35 mouse cellular contexts compared by ENCODE assay signal in the genomic region with DNA sequence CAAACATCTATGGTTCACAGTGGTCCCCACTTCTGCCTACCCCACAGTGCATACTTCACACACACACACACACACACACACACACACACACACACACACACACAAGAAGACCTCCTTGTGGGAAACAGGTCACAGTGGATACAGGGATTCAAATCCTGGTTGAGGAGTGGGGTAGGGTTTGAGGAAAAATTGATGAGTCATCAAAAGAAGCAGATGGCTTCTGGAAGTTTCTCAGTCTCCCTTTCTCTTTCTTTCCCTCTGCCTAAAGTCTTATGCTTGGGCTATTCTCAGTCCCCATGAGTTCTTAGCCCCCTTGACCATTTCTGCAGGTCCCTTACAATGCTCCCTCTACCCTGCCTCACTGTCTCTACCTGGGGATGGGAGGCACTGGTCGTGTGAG. TPM values are rescaled to one million over a fixed set of nuclear protein-coding genes. Genes with fewer than 3 reads are reported as not detected.
"Had no signal": no experiment of that assay in that cellular context is flagged by ENCODE, and none has a peak within 500 bp of the region (broad histone marks: within the 10 kb centered on the region; RNA-seq: fewer than 3 reads in every experiment).

No protein-coding gene starts in this region.

- H3K27ac ChIP-seq: limb, embryonic 10.5 days; limb, embryonic 12.5 days; limb, embryonic 13.5 days; limb, embryonic 15.5 days; liver, embryonic 12.5 days; liver, embryonic 13.5 days; liver, embryonic 14.5 days; liver, embryonic 15.5 days; lung, embryonic 15.5 days; macrophage; midbrain, embryonic 10.5 days; midbrain, embryonic 12.5 days; midbrain, embryonic 13.5 days; midbrain, embryonic 15.5 days; neural tube, embryonic 12.5 days had no signal

- H3K4me1 ChIP-seq: limb, embryonic 12.5 days; limb, embryonic 13.5 days; limb, embryonic 15.5 days; liver, embryonic 12.5 days; liver, embryonic 13.5 days; liver, embryonic 15.5 days; lung, embryonic 15.5 days; megakaryocyte, embryonic 14.5 days; midbrain, embryonic 10.5 days; midbrain, embryonic 12.5 days; midbrain, embryonic 13.5 days; midbrain, embryonic 15.5 days; neural tube, embryonic 12.5 days had no signal

- ATAC-seq: liver, embryonic 12.5 days; liver, postnatal 0 days; lung, postnatal 0 days; midbrain, embryonic 13.5 days; midbrain, embryonic 15.5 days; midbrain, embryonic 16.5 days had no signal

- DNase-seq: left cerebral cortex, postnatal 4 days; liver; liver, embryonic 13.5 days; liver, postnatal 0 days; lung, adult 18-20 months; lung, adult 2 months; lung, embryonic 14.5 days; lung, postnatal 10 days; lung, postnatal 14 days; lung, postnatal 36 days; lung, postnatal 4 days; midbrain, embryonic 14.5 days had no signal

- H3K9me3 ChIP-seq: limb, embryonic 10.5 days; limb, embryonic 12.5 days; limb, embryonic 13.5 days; limb, embryonic 15.5 days; liver, embryonic 12.5 days; liver, embryonic 13.5 days; liver, embryonic 15.5 days; lung, embryonic 15.5 days; megakaryocyte, embryonic 14.5 days; midbrain, embryonic 10.5 days; midbrain, embryonic 12.5 days; midbrain, embryonic 13.5 days; midbrain, embryonic 15.5 days; neural tube, embryonic 12.5 days had no signal

- H3K27me3 ChIP-seq: limb, embryonic 12.5 days; limb, embryonic 13.5 days; limb, embryonic 15.5 days; liver, embryonic 12.5 days; liver, embryonic 13.5 days; liver, embryonic 15.5 days; lung, embryonic 15.5 days; midbrain, embryonic 12.5 days; midbrain, embryonic 13.5 days; midbrain, embryonic 15.5 days; neural tube, embryonic 12.5 days had no signal

- H3K9ac ChIP-seq: limb, embryonic 12.5 days; limb, embryonic 13.5 days; limb, embryonic 15.5 days; liver, embryonic 12.5 days; liver, embryonic 13.5 days; liver, embryonic 14.5 days; liver, embryonic 15.5 days; liver, postnatal 0 days; lung, embryonic 14.5 days; lung, embryonic 15.5 days; midbrain, embryonic 12.5 days; midbrain, embryonic 13.5 days; midbrain, embryonic 15.5 days; neural tube, embryonic 12.5 days had no signal

- H3K36me3 ChIP-seq: limb, embryonic 10.5 days; limb, embryonic 12.5 days; limb, embryonic 13.5 days; limb, embryonic 15.5 days; liver, embryonic 12.5 days; liver, embryonic 13.5 days; liver, embryonic 15.5 days; lung, embryonic 15.5 days; midbrain, embryonic 10.5 days; midbrain, embryonic 12.5 days; midbrain, embryonic 13.5 days; midbrain, embryonic 15.5 days; neural tube, embryonic 12.5 days had no signal

- H3K4me3 ChIP-seq: limb, embryonic 10.5 days; limb, embryonic 12.5 days; limb, embryonic 13.5 days; limb, embryonic 15.5 days; liver, embryonic 12.5 days; liver, embryonic 13.5 days; liver, embryonic 15.5 days; lung, embryonic 15.5 days; megakaryocyte, embryonic 14.5 days; midbrain, embryonic 10.5 days; midbrain, embryonic 12.5 days; midbrain, embryonic 13.5 days; midbrain, embryonic 15.5 days; myocyte; neural tube, embryonic 12.5 days had no signal

- H3K4me2 ChIP-seq: limb, embryonic 12.5 days; limb, embryonic 13.5 days; limb, embryonic 15.5 days; liver, embryonic 11.5 days; liver, embryonic 12.5 days; liver, embryonic 13.5 days; liver, embryonic 15.5 days; lung, embryonic 14.5 days; lung, embryonic 15.5 days; midbrain, embryonic 11.5 days; midbrain, embryonic 12.5 days; midbrain, embryonic 13.5 days; midbrain, embryonic 15.5 days; neural tube, embryonic 12.5 days had no signal

RNA-seq across cellular contexts. Expression of gene Rassf10, which starts 56.4 kb away (rescaled TPM):
- total RNA-seq: megakaryocyte-erythroid progenitor cell, adult 5-6 weeks; monocyte, adult 5-6 weeks had no signal
- polyA plus RNA-seq: liver, embryonic 16.5 days; macrophage; myocyte had no signal
